Mouse (Mus musculus): ENCODE data around the gene Il6ra.
A peak's percentile ranks its signal among the peaks of the same experiment; 100 is the strongest.
"Not testable (repeated sequence)": the region's sequence is repeated elsewhere in the genome, so short reads cannot be mapped to it uniquely, and the experiment has no call there.

The Il6ra gene

DNA sequence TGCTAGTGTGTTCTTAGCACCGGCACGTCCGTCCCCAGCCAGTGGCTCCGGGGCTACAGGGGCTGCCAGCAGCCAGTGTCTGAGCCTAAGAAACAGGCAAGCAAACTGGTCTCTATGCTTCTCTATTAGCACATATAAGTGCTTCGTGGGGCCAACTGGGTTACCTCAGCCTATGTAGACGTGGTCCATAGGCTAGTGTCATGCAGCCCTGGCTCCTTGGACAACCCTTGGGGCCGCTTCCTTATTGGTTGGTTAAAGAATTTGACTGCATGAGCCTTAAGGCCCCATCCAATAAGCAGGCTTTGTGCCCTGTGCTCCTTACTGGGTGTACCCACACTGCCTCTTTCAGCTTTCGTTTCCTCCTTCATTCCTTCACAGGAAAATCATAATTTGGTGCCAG lies 37.2 kb downstream of the Il6ra start:
- no peak for DNase-seq (ENCODE audit: low read depth, low spot score)

DNA sequence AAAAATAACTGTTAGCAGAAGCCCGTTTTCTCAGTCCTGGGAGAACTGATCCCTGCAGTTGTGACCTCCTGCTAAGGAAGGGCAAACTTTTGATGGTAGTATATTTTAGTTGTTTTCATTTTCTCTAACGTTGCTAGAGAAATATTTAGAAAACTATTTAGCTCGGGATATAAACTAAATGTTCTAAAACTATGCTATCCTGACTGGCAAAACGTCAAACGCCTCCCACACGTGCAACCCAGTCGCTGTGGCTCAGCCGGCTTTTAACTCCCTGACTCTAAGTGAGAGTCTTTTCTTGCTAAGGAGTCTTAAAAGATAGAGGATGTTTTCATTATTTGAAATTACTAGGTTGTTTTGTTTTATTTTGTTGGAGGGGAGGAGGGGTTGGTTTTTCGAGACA lies 38.0 kb downstream of the Il6ra start:
- DNase-seq (ENCODE audit: low read depth, low spot score), result no peak

DNA sequence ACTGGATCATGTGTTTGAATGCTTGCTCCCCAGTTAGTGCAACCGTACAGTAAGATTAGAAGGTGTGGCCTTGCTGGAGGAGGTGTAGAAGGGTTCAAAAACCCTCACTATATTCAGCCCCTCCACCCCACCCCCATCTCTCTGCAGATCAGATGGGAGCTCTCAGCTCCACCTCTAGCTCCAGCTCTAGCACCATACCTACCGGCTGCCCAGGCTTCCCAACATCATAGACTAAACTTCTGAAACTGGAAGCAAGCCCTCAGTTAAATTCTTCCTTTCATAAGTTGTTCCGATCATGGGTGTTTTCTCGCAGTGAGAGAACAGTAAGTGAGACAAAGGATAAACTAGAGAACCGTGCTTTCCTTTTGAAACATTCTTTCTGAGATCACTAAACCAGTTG lies 38.9 kb downstream of the Il6ra start:
- DNase-seq (ENCODE audit: low read depth, low spot score), result no peak

DNA sequence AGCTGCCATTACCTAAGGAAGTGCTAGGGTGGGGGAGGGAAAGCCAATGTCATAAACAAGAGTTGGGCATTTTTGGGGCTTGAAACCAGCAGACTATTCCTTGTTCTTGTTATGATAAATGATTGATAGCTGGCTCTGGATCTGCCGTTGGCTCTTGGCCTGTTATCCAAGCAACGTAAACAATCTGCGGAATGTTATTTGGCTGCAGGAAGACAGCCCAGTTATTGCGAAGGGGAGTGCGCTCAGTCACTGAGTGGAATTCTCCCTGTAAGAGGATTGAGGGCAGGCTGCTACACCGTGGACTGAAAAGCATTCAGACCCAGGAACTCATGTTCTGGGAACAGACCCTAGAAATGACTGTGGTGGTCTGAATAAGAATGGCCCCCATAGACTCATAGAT lies 40.3 kb downstream of the Il6ra start:
- DNase-seq (ENCODE audit: low read depth, low spot score), result no peak

DNA sequence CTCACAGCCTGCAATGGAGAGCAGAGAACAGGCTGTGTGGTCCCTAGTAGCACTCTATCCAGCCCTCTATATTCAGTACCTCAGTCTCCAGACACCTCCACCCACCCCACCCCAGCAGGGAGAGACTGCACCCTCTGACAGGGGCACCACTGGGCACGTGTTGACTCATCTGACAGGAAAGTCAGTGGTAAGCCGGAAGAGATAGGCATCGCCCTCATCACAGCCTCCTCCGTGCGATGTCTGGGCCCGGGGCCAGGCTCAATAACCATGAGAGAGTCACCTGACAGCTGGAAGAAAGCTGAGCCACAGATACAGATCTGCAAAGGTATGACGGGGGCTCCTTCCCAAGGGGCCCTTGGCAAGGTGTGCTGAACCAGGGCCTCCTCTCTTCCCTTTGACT lies 40.8 kb downstream of the Il6ra start:
- no peak for DNase-seq (ENCODE audit: low read depth, low spot score)

DNA sequence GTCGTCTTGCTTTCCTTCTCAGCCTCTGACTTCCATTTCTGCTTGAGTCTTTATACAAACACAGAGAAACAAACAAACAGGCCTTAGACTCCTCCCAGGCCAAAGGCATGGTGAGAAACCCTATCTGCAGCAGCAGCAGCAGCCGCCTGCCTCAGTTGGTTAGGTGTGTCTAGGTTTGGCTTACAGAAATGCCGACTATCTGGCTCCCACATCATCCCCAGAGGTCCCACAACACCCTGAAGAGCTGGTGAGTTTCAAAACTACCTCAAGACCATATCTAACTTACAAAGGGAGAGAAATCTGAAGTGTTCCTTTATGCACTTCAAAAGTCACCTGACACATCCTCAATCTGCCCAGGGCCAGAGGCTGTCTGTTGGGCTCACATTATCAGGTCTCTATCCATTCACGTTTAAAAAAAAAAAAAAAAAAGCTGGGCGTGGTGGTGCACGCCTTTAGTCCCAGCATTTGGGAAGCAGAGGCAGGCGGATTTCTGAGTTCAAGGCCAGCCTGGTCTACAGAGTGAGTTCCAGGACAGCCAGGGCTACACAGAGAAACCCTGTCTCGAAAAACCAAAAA lies 41.6 kb downstream of the Il6ra start:
- DNase-seq (ENCODE audit: low read depth, low spot score), result no peak

DNA sequence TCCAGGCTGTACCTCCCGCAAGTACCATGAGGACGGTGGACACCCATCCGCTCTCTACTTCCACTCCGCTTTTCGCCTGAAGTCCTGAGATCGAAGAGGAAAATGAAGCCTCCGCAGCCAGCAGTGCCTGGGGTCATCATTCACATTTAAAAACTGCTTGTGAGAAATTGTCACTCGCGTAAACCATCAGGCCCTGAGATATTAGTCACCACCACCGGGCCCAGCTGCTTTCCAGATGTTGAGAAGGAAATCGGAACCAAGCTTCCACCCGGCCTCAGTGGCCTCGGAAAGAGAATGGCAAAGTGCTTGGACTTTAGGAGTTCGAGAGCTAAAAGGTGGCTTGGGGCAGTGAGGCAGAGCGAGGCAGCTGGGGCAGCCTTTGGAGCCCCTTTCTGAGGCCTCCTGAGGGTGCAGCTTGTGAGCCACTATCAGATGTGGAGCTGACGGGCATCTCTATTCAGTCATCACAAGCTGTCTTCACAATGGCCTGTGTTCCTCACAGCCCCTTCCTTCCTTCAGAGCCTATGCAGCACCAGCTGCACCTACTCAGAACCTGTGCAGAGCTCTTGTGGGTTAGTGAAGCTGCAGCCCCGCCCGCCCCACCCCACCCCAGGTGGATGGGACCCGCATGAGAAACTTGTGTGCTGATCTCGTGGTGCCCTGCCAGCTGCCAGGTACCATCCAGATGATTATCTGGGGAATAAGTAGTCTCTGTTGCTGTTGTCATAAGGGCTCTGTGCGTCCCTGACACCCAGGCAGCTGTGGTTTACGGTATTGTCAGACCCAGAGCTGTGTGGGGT lies 42.3 kb downstream of the Il6ra start:
- no peak for DNase-seq (ENCODE audit: low read depth, low spot score)

DNA sequence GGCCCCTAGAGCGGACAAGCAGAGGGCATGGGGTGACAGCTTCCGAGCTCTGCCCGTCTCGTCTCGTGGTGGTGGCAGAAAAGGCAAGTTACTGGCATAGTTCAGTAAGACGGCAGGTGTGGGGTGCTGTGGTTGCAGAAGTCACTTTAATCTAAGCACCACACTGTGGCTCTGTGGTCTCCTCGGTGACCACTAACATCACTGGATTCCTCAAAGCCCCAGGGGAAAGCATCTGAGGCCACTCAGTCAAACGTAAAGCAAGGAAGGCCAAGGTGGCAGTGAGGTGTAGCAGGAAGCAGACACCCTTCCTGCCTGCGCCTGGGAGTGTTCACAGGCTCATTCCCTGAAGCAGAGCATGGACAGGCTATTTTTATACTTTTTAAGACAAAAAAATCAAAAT lies 43.4 kb downstream of the Il6ra start:
- DNase-seq (ENCODE audit: low read depth, low spot score), result no peak

DNA sequence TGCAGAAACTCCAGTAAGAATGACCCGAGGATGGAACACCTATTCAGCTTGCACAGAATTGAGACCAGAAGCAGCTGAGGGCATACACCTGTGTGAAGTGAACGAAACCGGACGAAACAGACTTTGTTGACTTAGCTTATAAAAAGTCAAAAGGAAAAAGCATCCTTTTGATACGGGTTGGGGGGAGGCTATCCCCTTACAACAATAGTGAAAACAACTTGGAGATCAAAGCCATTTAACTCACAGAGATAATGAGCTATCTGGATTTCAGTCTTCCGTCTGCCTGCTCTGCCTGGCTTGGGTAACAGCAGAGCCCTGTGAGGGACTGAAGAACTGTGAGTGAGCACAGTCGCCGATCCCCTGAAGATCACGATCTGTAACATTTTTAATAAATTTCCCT lies 44.0 kb downstream of the Il6ra start:
- DNase-seq (ENCODE audit: low read depth, low spot score), result no peak

DNA sequence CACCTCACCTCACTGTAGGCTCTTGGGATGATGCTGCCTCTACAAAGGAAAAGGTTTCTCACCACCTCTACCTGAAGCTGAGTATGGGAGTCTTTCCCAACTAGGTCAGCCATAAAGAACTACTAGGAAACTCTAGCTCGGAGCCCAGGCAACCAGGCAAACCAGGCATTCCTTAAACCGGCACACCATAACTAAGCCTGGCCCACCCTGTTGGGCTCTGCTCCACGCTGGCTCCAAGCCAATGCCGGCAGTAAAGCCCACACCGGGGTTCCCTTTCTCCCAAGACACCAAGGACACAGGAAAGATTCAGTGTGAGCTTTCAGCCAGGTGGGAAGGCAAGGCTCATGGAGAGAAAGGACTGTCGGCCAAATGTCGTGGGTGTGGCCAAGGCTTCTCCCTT lies 44.6 kb downstream of the Il6ra start:
- no peak for DNase-seq (ENCODE audit: low read depth, low spot score)

DNA sequence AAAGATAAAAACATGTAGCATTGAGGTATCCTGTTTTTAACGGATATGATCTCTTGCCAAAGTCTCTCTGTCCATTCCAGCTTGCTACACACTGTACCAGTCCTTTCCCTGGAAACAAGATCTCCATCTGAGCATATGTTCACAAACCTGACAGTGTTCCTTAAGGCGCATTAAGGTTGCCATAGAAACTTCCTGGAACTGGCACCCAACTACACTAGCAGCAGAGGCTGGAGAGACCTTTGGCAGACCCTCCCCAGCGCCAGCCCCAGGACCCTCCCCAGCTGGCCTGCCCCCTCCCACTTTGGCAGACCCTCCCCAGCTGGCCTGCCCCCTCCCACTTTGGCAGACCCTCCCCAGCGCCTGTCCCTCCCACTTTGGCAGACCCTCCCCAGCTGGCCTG lies 45.3 kb downstream of the Il6ra start:
- DNase-seq (ENCODE audit: low read depth, low spot score), result no peak

DNA sequence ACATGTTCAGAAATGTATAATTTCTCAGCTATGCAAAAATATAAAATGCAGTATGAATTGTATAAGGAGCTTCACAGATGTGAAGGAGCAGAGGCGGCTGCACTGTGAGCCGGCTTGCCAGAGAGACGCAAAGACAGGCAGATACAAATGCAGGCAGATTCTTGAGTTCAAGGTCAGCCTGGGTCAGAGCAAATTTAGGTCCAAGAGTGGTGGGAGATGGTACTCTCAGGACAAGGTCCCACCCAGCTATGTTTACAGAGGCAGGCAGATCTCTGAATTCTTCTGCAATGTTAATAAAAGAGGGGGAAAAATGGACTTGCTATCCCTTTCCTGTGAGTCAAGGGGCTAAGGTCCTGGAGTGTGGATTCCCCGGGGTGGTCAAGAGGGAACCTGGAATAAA lies 47.2 kb downstream of the Il6ra start:
- DNase-seq (ENCODE audit: low read depth, low spot score), result no peak

DNA sequence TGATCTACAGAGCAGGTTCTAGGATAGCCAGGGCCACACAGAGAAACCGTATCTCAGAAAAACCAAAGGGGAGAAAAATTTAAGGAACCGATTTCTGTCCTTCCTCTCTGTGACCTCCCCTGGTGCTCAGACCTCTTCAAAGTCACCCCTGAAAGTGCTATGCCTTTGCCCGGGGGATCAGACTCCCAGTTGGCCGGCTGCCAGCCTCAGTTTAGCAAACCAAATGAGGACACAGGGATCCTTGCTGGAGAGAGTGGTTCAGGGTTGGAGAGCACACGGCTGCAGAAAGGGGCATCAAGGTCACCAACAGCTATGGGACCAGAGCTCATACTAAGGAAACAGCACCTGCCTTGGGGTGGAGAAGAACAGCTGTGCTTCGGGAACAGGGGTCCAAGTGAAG lies 48.0 kb downstream of the Il6ra start:
- DNase-seq (ENCODE audit: low read depth, low spot score), result no peak

DNA sequence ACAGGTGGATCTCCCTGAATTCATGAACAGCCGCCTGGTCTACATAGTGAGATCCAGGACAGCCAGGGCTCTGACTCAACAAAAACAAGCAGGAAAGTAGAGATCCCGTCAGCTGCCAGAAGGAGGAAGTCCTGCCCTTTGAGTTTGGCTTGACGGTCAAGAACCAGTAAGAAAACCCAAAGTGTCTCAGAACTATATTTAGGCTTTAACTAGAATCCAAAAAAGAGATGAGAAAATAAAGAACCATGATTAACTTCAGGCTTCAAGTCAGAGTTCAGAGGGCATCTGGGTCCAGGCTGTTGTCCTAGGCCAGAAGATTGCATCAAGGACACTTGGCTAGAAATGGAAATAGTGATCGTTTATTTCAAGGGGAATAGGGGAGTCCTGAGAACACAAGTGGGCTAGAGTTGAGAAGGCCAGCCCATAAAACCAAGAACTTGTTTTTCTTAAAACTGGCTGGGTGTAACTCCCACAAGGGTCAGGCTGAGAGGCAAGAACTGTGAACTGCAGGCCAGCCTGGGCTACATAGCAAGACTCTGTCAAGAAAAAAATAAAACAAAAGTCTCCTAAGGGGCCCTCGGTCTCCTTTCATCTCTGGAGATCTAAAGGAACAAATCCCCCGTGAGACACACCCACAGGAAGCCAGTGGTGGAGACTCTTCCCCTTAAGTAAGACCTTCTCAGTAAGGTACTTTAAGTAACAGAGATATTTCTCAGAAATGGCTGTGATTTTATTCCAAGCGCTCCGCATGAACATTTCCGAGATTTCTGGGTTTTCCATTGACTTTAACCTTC lies 49.1 kb downstream of the Il6ra start:
- peak; percentile 56 for DNase-seq (ENCODE audit: low read depth, low spot score)

DNA sequence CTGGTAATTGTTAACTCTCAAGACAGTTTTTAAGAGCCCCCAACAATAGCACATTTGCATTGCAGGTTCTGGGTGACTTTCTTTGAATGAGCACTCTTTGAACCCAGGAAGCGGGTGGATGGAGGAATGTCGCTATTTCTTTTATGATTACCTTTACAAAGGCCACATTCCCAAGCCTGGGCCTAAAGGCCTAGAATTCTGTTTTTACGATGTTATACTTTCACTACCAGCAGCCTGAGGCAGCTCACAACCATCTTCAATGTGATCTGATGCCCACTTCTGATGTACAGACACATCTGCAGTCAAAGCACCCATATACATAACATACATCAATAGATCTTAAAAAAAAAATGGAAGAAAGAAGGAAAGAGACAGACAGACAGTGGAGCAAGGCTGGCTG lies 49.7 kb downstream of the Il6ra start:
- DNase-seq (ENCODE audit: low read depth, low spot score), result not testable (repeated sequence)

DNA sequence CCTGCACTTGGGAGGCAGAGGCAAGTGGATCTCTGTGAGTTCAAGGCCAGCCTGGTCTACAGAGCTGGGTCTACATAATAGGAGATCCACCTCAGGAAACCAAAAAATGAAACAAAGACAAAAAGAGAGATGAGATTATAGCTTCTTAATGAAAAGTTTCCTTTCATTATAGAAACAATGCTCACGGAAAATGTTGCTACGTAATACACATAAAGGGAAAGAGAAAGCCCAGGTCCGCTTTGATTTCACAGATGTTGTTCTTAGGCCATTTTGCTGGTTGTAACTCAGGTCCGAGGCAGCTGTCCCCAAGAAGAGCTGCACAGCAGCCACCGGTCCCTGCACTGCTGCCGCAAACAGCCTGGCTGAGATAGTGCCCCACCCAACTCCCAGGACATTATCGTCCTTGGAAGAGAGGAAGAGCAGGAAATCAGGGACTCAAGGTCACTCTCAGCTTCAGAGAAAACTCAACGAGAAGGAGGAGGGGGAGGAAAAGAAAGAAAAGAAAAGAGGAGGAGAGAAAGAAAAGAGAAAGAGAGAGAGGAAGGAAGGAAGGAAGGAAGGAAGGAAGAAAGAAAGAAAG lies 50.7 kb downstream of the Il6ra start:
- DNase-seq (ENCODE audit: low read depth, low spot score), result no peak

DNA sequence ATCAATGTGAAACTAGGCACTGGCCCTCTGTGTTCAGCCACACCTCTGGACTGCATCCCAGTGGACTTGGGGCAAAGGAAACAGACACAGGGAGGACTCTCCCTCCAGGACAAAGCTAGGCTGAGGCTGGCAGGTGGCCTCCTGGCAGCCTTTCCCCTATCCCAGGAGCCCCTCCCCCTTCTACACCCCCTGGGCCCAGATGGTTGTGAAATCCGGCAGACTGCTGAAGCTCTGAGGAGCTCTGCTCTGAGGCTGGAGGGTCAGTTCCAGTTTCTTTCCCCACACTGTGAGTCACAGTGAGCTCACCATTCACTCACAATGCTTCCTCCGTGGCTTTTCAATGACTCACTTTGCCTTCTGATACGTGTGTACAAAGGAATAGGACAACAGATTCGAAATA lies 51.9 kb downstream of the Il6ra start:
- DNase-seq (ENCODE audit: low read depth, low spot score), result peak; percentile 83

DNA sequence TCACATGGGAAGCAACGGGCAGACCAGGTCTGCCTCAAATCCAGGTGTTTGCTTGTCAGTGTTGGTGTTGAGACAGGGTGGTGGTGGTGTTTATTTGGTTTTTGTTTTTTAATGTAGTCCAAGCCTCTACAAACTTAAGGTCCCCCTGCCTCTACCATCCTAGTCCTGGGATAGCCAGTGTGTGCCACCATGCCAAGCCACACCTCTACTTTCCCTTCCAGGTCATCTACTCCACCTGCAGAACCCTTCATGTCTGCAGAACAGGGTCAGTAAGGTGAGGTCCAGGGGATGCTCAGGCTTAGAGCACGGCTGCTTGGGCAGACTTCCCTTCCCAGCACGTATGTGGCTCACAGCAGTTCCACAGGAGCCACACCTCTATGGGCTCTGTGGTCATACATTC lies 52.7 kb downstream of the Il6ra start:
- no peak for DNase-seq (ENCODE audit: low read depth, low spot score)

DNA sequence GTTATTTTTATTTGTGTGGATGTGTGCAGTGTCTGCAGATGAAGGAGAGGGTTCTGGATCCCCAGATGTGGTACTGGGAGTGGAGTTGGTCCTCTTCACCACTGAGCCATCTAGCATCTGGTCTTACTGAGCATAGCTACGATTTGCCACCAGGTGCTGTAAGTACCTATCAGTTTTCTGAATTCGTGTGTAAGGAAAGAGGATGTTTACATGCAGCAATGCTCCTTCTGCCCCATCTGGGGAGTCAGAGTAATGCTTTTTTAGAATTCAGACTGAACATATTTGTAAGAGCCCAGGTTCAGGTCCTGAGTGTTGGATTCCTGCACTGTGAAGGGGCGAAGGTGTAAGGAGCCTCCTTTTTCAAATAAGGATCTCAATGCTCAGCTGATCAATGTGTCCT lies 53.1 kb downstream of the Il6ra start:
- DNase-seq (ENCODE audit: low read depth, low spot score), result no peak

DNA sequence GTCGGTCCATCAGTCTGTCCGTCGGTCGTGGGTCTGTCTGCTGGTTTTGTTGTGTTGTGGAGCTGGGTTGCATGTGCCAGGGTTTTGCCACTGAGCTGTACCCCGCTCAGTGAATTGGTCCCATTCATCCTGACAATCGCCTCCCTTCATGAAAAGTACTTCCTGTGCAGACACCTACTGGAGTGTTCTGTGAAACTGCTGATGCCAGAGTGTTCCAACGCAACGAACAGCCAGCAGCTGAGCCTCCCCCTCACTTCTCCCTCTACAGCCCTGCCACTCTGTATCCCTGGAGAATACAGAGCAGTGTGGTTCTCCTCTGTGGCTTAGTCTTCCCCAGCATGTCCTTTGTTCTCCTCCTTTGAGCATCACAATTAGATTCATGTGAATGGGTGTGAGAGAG lies 54.1 kb downstream of the Il6ra start:
- no peak for DNase-seq (ENCODE audit: low read depth, low spot score)

DNA sequence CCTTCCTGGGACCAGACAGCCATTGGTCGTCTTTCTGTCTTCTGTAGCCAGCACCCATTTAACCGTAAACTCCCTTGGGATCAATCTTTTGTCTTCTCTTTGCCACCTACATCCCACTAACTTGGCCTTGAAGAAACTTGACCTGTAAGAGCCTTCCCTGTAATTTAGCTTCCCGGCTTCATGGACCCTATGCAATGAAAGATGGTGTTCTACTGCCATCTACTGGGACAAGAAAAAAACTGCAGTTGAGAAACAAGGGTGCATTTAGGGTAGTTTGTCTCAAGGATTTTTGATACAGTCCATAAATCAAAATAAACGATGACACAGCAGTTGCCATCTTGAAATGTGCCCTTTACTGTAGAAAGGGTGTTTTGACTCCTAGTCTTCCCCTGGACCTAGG lies 54.9 kb downstream of the Il6ra start:
- no peak for DNase-seq (ENCODE audit: low read depth, low spot score)

DNA sequence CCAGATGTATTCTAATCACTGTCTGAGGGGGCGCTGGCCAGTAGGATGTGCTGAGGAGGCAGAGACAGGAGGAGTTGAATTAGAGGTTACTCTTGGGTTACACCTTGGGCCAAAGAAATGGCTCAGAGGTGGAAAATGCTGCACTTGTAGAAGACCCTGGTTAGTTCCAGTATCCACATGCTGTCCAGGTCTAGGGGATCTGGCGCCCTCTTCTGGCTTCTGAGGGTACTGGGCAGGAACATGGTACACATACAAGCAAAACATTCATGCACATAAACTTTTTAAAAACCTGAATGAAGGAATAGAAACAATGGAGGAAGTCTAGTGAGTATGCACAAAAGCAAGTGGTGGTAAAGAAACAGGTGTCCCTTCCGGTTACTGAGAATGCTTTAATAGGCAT lies 55.6 kb downstream of the Il6ra start:
- DNase-seq (ENCODE audit: low read depth, low spot score), result no peak

DNA sequence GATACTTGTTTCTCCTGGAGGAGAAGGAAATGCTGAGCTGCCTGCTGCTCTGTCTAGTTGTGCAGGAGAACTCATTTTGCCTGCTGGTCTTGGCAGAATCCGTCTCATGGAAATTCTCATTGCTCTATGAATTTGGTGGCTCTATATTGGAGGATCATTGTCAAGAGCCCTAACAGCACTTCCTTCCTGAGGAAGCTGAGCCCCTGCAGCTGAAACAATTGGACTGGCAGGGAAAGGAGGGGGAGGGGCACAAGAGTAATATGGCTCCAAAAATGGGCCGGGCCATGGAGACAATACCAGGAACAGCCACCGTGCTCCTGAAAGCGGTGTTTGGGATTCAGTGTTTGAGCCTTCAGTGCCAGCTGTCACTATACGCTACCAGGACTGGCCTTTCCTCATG lies 59.2 kb downstream of the Il6ra start:
- DNase-seq (ENCODE audit: low read depth, low spot score), result no peak
